Mouse (Mus musculus): ENCODE measurements around the gene Dxo. TPM values are rescaled to one million over a fixed set of nuclear protein-coding genes. Genes with fewer than 3 reads are reported as not detected.

Gene Dxo
- 10 to 100 TPM; 87.2 to 90.1 TPM for total RNA-seq (2023)

GRCm38 (mm10) chr17:34836856-34837221 lies at the start of gene Dxo, which contains the start of gene Stk19:
TSS of gene Dxo (plus strand) at chr17:34837019.
TSS of gene Stk19 (minus strand) at chr17:34836945.

GRCm38 (mm10) chr17:34804301-34804700 lies 32.5 kb upstream of the Dxo start, which contains the start of gene Cyp21a1:
TSS of gene Cyp21a1 (minus strand) at chr17:34804561.

GRCm38 (mm10) chr17:34849722-34850516 lies 13.1 kb downstream of the Dxo start, which contains the start of the genes Skiv2l and Nelfe:
TSS of gene Skiv2l (minus strand) at chr17:34850210.
TSS of gene Nelfe (plus strand) at chr17:34850391.

GRCm38 (mm10) chr17:34862416-34863081 lies 25.7 kb downstream of the Dxo start, which contains the start of gene Cfb:
TSS of gene Cfb (minus strand) at chr17:34862518.

GRCm38 (mm10) chr17:34879336-34879879 lies 42.6 kb downstream of the Dxo start, which contains the start of gene Zbtb12:
TSS of gene Zbtb12 (plus strand) at chr17:34879483.

GRCm38 (mm10) chr17:34881683-34882310 lies 45.0 kb downstream of the Dxo start, which contains the start of gene Gm20547:
TSS of gene Gm20547 (minus strand) at chr17:34882042.

Other genes with a start within 250 kb of the Dxo start
- 100 to 1,000 TPM; 132 to 134 TPM for gene Gpsm3, start 247.2 kb upstream of the Dxo start, total RNA-seq (2023)
- gene Pbx2, start 245.8 kb upstream of the Dxo start, total RNA-seq (2023) = 10 to 100 TPM; 54.9 to 59.0 TPM
- 1 to 10 TPM; 5.3 to 5.8 TPM for gene Ager, start 239.2 kb upstream of the Dxo start, total RNA-seq (2023)
- 10 to 100 TPM; 41.4 to 42.3 TPM for gene Rnf5, start 233.3 kb upstream of the Dxo start, total RNA-seq (2023)
- gene Agpat1, start 232.8 kb upstream of the Dxo start, total RNA-seq (2023) = 10 to 100 TPM; 67.5 to 72.5 TPM
- not detected for gene Egfl8, start 221.0 kb upstream of the Dxo start, total RNA-seq (2023)
- gene Ppt2, start 208.5 kb upstream of the Dxo start, total RNA-seq (2023) = 1 to 10 TPM; 2.1 to 6.8 TPM
- not detected for gene Prrt1, start 207.5 kb upstream of the Dxo start, total RNA-seq (2023)
- gene Fkbpl, start 192.3 kb upstream of the Dxo start, total RNA-seq (2023) = 1 to 10 TPM; 2.9 to 5.3 TPM
- 10 to 100 TPM; 81.4 to 84.7 TPM for gene Atf6b, start 189.9 kb upstream of the Dxo start, total RNA-seq (2023)
- gene Tnxb, start 166.5 kb upstream of the Dxo start, total RNA-seq (2023) = not detected
- gene C4b, start 93.1 kb upstream of the Dxo start, total RNA-seq (2023) = 1 to 10 TPM in 1 of 2 experiments, under 1 TPM in 1; 0.47 to 1.2 TPM
- not detected for gene Cyp21a1, start 32.5 kb upstream of the Dxo start, total RNA-seq (2023)
- gene Stk19, start 74 bp upstream of the Dxo start, total RNA-seq (2023) = 10 to 100 TPM; 57.8 to 67.8 TPM
- gene Skiv2l, start 13.2 kb downstream of the Dxo start, total RNA-seq (2023) = 100 to 1,000 TPM; 106 to 113 TPM
- gene Nelfe, start 13.4 kb downstream of the Dxo start, total RNA-seq (2023) = 10 to 100 TPM; 32.7 to 37.8 TPM
- under 1 TPM in 1 of 2 experiments, not detected in 1; 0.41 TPM for gene Cfb, start 25.5 kb downstream of the Dxo start, total RNA-seq (2023)
- gene Zbtb12, start 42.5 kb downstream of the Dxo start, total RNA-seq (2023) = 10 to 100 TPM in 1 of 2 experiments, 1 to 10 TPM in 1; 9.4 to 13.1 TPM
- gene Gm20547, start 45.0 kb downstream of the Dxo start, total RNA-seq (2023) = not detected
- gene C2, start 61.2 kb downstream of the Dxo start, total RNA-seq (2023) = 1 to 10 TPM; 2.4 to 2.6 TPM
- gene Ehmt2, start 61.5 kb downstream of the Dxo start, total RNA-seq (2023) = 100 to 1,000 TPM; 169 to 178 TPM
- gene Slc44a4, start 77.4 kb downstream of the Dxo start, total RNA-seq (2023) = not detected
- 10 to 100 TPM; 64.3 to 86.9 TPM for gene Neu1, start 94.2 kb downstream of the Dxo start, total RNA-seq (2023)
- gene Hspa1b, start 122.2 kb downstream of the Dxo start, total RNA-seq (2023) = 100 to 1,000 TPM in 1 of 2 experiments, 1 to 10 TPM in 1; 9.1 to 108 TPM
- not detected for gene Gm20481, start 132.9 kb downstream of the Dxo start, total RNA-seq (2023)
- gene Hspa1a, start 135.1 kb downstream of the Dxo start, total RNA-seq (2023) = 10 to 100 TPM in 1 of 2 experiments, 1 to 10 TPM in 1; 3.8 to 37.9 TPM
- not detected for gene Hspa1l, start 135.7 kb downstream of the Dxo start, total RNA-seq (2023)
- 10 to 100 TPM; 32.1 to 32.7 TPM for gene Lsm2, start 144.8 kb downstream of the Dxo start, total RNA-seq (2023)
- gene Vars, start 164.0 kb downstream of the Dxo start, total RNA-seq (2023) = 100 to 1,000 TPM; 290 to 310 TPM
- gene Vwa7, start 179.6 kb downstream of the Dxo start, total RNA-seq (2023) = under 1 TPM; 0.50 to 0.75 TPM
- gene Sapcd1, start 191.0 kb downstream of the Dxo start, total RNA-seq (2023) = 1 to 10 TPM; 4.8 to 5.7 TPM
- 10 to 100 TPM in 1 of 2 experiments, 1 to 10 TPM in 1; 9.7 to 13.8 TPM for gene Msh5, start 209.7 kb downstream of the Dxo start, total RNA-seq (2023)
- 100 to 1,000 TPM; 210 to 218 TPM for gene Clic1, start 212.9 kb downstream of the Dxo start, total RNA-seq (2023)
- gene Ddah2, start 222.0 kb downstream of the Dxo start, total RNA-seq (2023) = 1 to 10 TPM; 3.4 to 5.2 TPM
- gene Ly6g6c, start 228.4 kb downstream of the Dxo start, total RNA-seq (2023) = not detected
- not detected for gene Mpig6b, start 229.2 kb downstream of the Dxo start, total RNA-seq (2023)
- gene Ly6g6e, start 239.9 kb downstream of the Dxo start, total RNA-seq (2023) = not detected
- not detected for gene Ly6g6d, start 241.0 kb downstream of the Dxo start, total RNA-seq (2023)
- not detected for gene Ly6g6f, start 248.6 kb downstream of the Dxo start, total RNA-seq (2023)

Data from B cell, adult 67 days (primary cell).